Mouse (Mus musculus): ENCODE measurements around the gene Zfp398. TPM values are rescaled to one million over a fixed set of nuclear protein-coding genes. Genes with fewer than 3 reads are reported as not detected.

Zfp398 gene
- polyA plus RNA-seq, 1 experiment from 2014 or later = 2.2 TPM

MicroRNAs encoded within 50 kb of the gene (microRNA counts, 519-probe panel; counts per million panel counts)
- 114 counts per million for microRNA mmu-miR-704

Small RNA genes within 50 kb of the gene (microRNA-seq; reads per million reads assigned to microRNA genes)
- not detected for gene Mir704

Other genes with a start within 250 kb of the Zfp398 start
- gene Ezh2, start 240.3 kb upstream of the Zfp398 start, polyA plus RNA-seq (2015; fragmentation: Nextera tagmentation; extraction: Ambion mirVana) = 66.7 and 76.5 TPM in 2 replicates
- 117 and 141 TPM in 2 replicates for gene Pdia4, start 22.2 kb upstream of the Zfp398 start, polyA plus RNA-seq (2015; fragmentation: Nextera tagmentation; extraction: Ambion mirVana)
- gene Zfp786, start 4.8 kb upstream of the Zfp398 start, polyA plus RNA-seq (2015; fragmentation: Nextera tagmentation; extraction: Ambion mirVana) = 0.61 and 0.70 TPM in 2 replicates
- gene Zfp282, start 41.5 kb downstream of the Zfp398 start, polyA plus RNA-seq (2015; fragmentation: Nextera tagmentation; extraction: Ambion mirVana) = 3.1 and 3.8 TPM in 2 replicates
- gene Zfp212, start 84.8 kb downstream of the Zfp398 start, polyA plus RNA-seq (2015; fragmentation: Nextera tagmentation; extraction: Ambion mirVana) = 6.8 and 7.0 TPM in 2 replicates
- gene Zfp956, start 117.7 kb downstream of the Zfp398 start, polyA plus RNA-seq (2015; fragmentation: Nextera tagmentation; extraction: Ambion mirVana) = 3.1 and 3.5 TPM in 2 replicates
- 2.8 and 3.1 TPM in 2 replicates for gene Zfp777, start 213.2 kb downstream of the Zfp398 start, polyA plus RNA-seq (2015; fragmentation: Nextera tagmentation; extraction: Ambion mirVana)

Measured in liver, embryonic 13.5 days (tissue).